17 mouse cellular contexts compared by ENCODE assay signal in the genomic region with DNA sequence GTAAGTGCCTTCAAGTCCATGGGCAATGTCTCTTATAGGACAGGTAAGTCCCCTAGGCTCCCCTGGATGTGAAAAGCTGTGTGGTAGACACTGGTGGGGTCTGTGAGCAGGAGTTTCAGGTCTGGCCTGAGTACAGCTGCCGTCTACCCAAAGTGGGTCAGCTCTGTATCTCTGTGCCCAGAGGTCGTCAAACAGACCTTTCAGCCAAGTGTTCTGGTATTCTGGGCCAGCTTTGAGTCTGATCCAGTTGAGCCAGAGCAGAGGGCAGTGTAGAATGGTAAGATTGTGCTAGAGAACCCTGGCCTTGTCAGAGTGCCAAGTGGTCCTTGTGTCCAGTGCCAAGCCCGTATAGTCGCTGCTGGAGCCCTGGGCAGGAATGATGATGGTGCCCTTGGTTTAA. TPM values are rescaled to one million over a fixed set of nuclear protein-coding genes. Genes with fewer than 3 reads are reported as not detected.
DNase-seq lines count a peak whose midpoint lies in the region; ATAC-seq and TF ChIP-seq lines count a peak whose summit lies in the region.
"Had no signal": no experiment of that assay in that cellular context is flagged by ENCODE, and none has a peak within 500 bp of the region (broad histone marks: within the 10 kb centered on the region; RNA-seq: fewer than 3 reads in every experiment).

No protein-coding gene starts in this region.

- H3K9me3 ChIP-seq in forebrain, postnatal 0 days (ENCODE audit: low read length): no peaks in the 10 kb centered on the region
- H3K9me3 ChIP-seq in forebrain, embryonic 12.5 days: no peaks in the 10 kb centered on the region
- H3K9me3 ChIP-seq: embryonic facial prominence, embryonic 13.5 days; forebrain, embryonic 13.5 days; hindbrain, embryonic 15.5 days; limb, embryonic 12.5 days; midbrain, embryonic 15.5 days; neural tube, embryonic 12.5 days had no signal

- no peak for DNase-seq in forebrain, postnatal 0 days
- DNase-seq in kidney, adult 18-20 months: peak; percentile 6
- DNase-seq in kidney, postnatal 10 days: no peak
- DNase-seq in right cerebral cortex, adult 18-20 months: peak; percentile 45
- DNase-seq in right cerebral cortex, postnatal 4 days: no peak
- no peak for DNase-seq in embryo, embryonic 10.5 days (ENCODE audit: low spot score)

- H3K9ac ChIP-seq in forebrain, postnatal 0 days: no peak overlapping the region
- H3K9ac ChIP-seq in forebrain, embryonic 12.5 days: no peak overlapping the region
- H3K9ac ChIP-seq: embryonic facial prominence, embryonic 13.5 days; forebrain, embryonic 13.5 days; hindbrain, embryonic 15.5 days; limb, embryonic 12.5 days; midbrain, embryonic 15.5 days; neural tube, embryonic 12.5 days had no signal

- H3K36me3 ChIP-seq in forebrain, postnatal 0 days (ENCODE audit: insufficient read depth): no peaks in the 10 kb centered on the region
- no peaks in the 10 kb centered on the region for H3K36me3 ChIP-seq in forebrain, embryonic 12.5 days (replicated peaks)
- H3K36me3 ChIP-seq: embryonic facial prominence, embryonic 13.5 days; G1E; hindbrain, embryonic 15.5 days; limb, embryonic 12.5 days; midbrain, embryonic 15.5 days; neural tube, embryonic 12.5 days had no signal

- no peaks in the 10 kb centered on the region for H3K27me3 ChIP-seq in forebrain, postnatal 0 days (ENCODE audit: insufficient read depth, low read length)
- H3K27me3 ChIP-seq in forebrain, embryonic 12.5 days: peaks cover 23% of the 10 kb centered on the region

- no peak for TF ChIP-seq CTCF in forebrain, postnatal 0 days (IDR thresholded peaks at IDR 0.05; ENCODE audit: low read depth)

- ATAC-seq in forebrain, postnatal 0 days: peak; percentile 38
- no peak for ATAC-seq in forebrain, embryonic 12.5 days (ENCODE audit: low FRiP score)
- ATAC-seq: midbrain, embryonic 15.5 days had no signal

- H3K4me2 ChIP-seq in forebrain, postnatal 0 days (ENCODE audit: low read depth): no peak overlapping the region
- H3K4me2 ChIP-seq in forebrain, embryonic 12.5 days: no peak overlapping the region
- H3K4me2 ChIP-seq: embryonic facial prominence, embryonic 13.5 days; forebrain, embryonic 13.5 days; hindbrain, embryonic 15.5 days; limb, embryonic 12.5 days; midbrain, embryonic 15.5 days; neural tube, embryonic 12.5 days had no signal

- peaks cover 19% of the 10 kb centered on the region for H3K4me1 ChIP-seq in forebrain, postnatal 0 days (ENCODE audit: insufficient read depth)
- peaks cover 3% of the 10 kb centered on the region; the same call in 1 of the 2 replicates for H3K4me1 ChIP-seq in forebrain, embryonic 12.5 days
- H3K4me1 ChIP-seq: embryonic facial prominence, embryonic 13.5 days; limb, embryonic 12.5 days; midbrain, embryonic 15.5 days; neural tube, embryonic 12.5 days had no signal

- H3K27ac ChIP-seq in forebrain, postnatal 0 days (ENCODE audit: low read depth, low read length): no peak overlapping the region
- no peak overlapping the region for H3K27ac ChIP-seq in forebrain, embryonic 12.5 days
- H3K27ac ChIP-seq: embryonic facial prominence, embryonic 13.5 days; hindbrain, embryonic 15.5 days; limb, embryonic 12.5 days; macrophage; midbrain, embryonic 15.5 days; neural tube, embryonic 12.5 days had no signal

- WGBS in forebrain, postnatal 0 days: 62% methylated on average over 4 of the region's 4 CpGs
- 91% methylated on average over 4 of the region's 4 CpGs for WGBS in forebrain, embryonic 12.5 days

- no peak overlapping the region for H3K4me3 ChIP-seq in forebrain, postnatal 0 days (ENCODE audit: low read depth, low read length)
- H3K4me3 ChIP-seq in forebrain, embryonic 12.5 days (replicated peaks): no peak overlapping the region
- H3K4me3 ChIP-seq: embryonic facial prominence, embryonic 13.5 days; forebrain, embryonic 13.5 days; hindbrain, embryonic 15.5 days; limb, embryonic 12.5 days; midbrain, embryonic 15.5 days; neural tube, embryonic 12.5 days had no signal

RNA-seq across cellular contexts. Expression of gene Mpped1, which starts 6.3 kb away (rescaled TPM):
- total RNA-seq in forebrain, postnatal 0 days (2014; rRNA removed): 352 and 534 TPM in 2 replicates
- polyA plus RNA-seq in forebrain, postnatal 0 days (2015; fragmentation: Nextera tagmentation; extraction: Ambion mirVana): 227 and 361 TPM in 2 replicates
- polyA plus RNA-seq in forebrain, embryonic 12.5 days (2016; fragmentation: Nextera tagmentation; extraction: Ambion mirVana): 30.6 and 41.1 TPM in 2 replicates
- total RNA-seq: G1E; granulocyte monocyte progenitor cell, adult 5-6 weeks had no signal
- polyA plus RNA-seq: C2C12, G1E, macrophage had no signal

RNA-seq across cellular contexts. Expression of gene Scube1, which starts 48.1 kb away (rescaled TPM):
- total RNA-seq in forebrain, postnatal 0 days (2014; rRNA removed): 28.1 and 33.5 TPM in 2 replicates
- polyA plus RNA-seq in forebrain, postnatal 0 days (2015; fragmentation: Nextera tagmentation; extraction: Ambion mirVana): 9.7 and 12.0 TPM in 2 replicates
- polyA plus RNA-seq in forebrain, embryonic 12.5 days (2016; fragmentation: Nextera tagmentation; extraction: Ambion mirVana): 17.9 and 20.4 TPM in 2 replicates
- total RNA-seq: granulocyte monocyte progenitor cell, adult 5-6 weeks had no signal
- polyA plus RNA-seq: C2C12, G1E, macrophage had no signal

Comparison
In these comparisons a context has a peak if more than half of its experiments do, and no peak if none do; other contexts are left out.
1. DNase-seq: peak in kidney, adult 18-20 months (single experiment) and right cerebral cortex, adult 18-20 months (single experiment); none in forebrain, postnatal 0 days (single experiment), kidney, postnatal 10 days (single experiment), right cerebral cortex, postnatal 4 days (single experiment) and embryo, embryonic 10.5 days (single experiment).